15 mouse cellular contexts compared by ENCODE assay signal in the genomic region with DNA sequence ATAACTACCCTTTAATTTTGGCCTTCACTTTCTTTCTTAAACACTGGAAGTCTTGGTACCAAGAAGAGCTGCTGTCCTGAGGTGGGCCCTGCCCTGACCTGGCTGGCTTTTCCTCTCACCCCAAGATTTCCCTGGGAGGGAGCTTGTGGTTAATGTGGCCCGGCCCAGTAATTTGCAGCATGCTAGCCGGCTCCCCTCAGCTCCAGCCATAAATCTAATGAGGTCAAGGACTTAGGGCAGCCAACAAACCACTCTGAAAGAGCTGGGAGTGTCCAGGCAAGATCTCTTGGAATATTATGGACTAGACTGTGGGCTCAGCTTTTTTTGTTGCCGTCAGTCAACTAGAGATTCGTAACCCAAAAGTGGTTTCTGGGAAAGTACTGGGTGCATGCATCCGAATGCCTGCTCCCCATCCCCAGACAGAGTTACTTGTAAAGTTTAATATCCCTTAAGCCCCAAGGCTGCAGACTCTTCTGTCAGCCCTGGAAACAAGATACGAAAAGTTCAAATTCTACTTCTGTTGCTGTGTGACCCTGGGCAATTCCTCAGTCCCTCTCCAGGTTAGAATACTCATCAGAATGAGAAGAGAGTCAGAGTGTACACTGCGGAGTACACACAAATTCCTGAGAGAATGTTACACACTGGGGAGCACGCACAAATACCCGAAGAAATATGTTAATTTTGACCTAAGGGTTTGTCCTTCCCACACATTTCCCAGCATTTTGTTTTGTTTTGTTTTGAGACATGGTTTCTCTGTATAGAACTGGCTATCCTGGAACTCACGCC.
A peak's percentile ranks its signal among the peaks of the same experiment; 100 is the strongest.
DNase-seq lines count a peak whose midpoint lies in the region; ATAC-seq lines count a peak whose summit lies in the region.
"Had no signal": no experiment of that assay in that cellular context is flagged by ENCODE, and none has a peak within 500 bp of the region (broad histone marks: within the 10 kb centered on the region; RNA-seq: fewer than 3 reads in every experiment).

No protein-coding gene starts in this region.

- intact Hi-C loops in gastrocnemius, postnatal 14 days (cut with DNase I; ENCODE audit: low total_unique reads): no loop called here

- peaks cover 25% of the 10 kb centered on the region for H3K4me1 ChIP-seq in limb, embryonic 12.5 days (replicated peaks)
- peaks cover 7% of the 10 kb centered on the region; the same call in 1 of the 2 replicates for H3K4me1 ChIP-seq in intestine, embryonic 16.5 days (ENCODE audit: control insufficient read depth, insufficient read depth, low read length)
- H3K4me1 ChIP-seq in hindbrain, embryonic 14.5 days (replicated peaks; ENCODE audit: control insufficient read depth, insufficient read depth, low read length): no peaks in the 10 kb centered on the region

- H3K9me3 ChIP-seq in limb, embryonic 12.5 days: no peaks in the 10 kb centered on the region
- H3K9me3 ChIP-seq in intestine, embryonic 16.5 days (ENCODE audit: control insufficient read depth, low read length): no peaks in the 10 kb centered on the region
- no peaks in the 10 kb centered on the region for H3K9me3 ChIP-seq in hindbrain, embryonic 14.5 days (ENCODE audit: control insufficient read depth, low read length)
- H3K9me3 ChIP-seq: embryonic facial prominence, embryonic 15.5 days; heart, embryonic 13.5 days; liver, embryonic 12.5 days had no signal

- H3K27me3 ChIP-seq in limb, embryonic 12.5 days: no peaks in the 10 kb centered on the region
- no peaks in the 10 kb centered on the region for H3K27me3 ChIP-seq in intestine, embryonic 16.5 days (replicated peaks; ENCODE audit: control insufficient read depth, insufficient read depth, low read length)
- no peaks in the 10 kb centered on the region for H3K27me3 ChIP-seq in hindbrain, embryonic 14.5 days (ENCODE audit: control insufficient read depth, insufficient read depth, low read length)
- H3K27me3 ChIP-seq: embryonic facial prominence, embryonic 15.5 days; heart, embryonic 13.5 days; liver, embryonic 12.5 days had no signal

- H3K9ac ChIP-seq in limb, embryonic 12.5 days (replicated peaks): no peak overlapping the region
- no peak overlapping the region for H3K9ac ChIP-seq in intestine, embryonic 16.5 days (ENCODE audit: low read depth, low read length)
- H3K9ac ChIP-seq in hindbrain, embryonic 14.5 days: no peak overlapping the region
- H3K9ac ChIP-seq: embryonic facial prominence, embryonic 15.5 days; heart, embryonic 13.5 days; liver, embryonic 12.5 days had no signal

- no peak for ATAC-seq in limb, embryonic 12.5 days (ENCODE audit: insufficient number of reproducible peaks, insufficient read depth, low FRiP score, low TSS enrichment, low read depth)
- ATAC-seq in intestine, embryonic 16.5 days: no peak
- ATAC-seq in hindbrain, embryonic 14.5 days (ENCODE audit: low FRiP score): no peak
- ATAC-seq: hindbrain, embryonic 16.5 days; liver, embryonic 12.5 days had no signal

- H3K4me2 ChIP-seq in limb, embryonic 12.5 days: no peak overlapping the region
- no peak overlapping the region for H3K4me2 ChIP-seq in intestine, embryonic 16.5 days (ENCODE audit: low read depth, low read length)
- H3K4me2 ChIP-seq in hindbrain, embryonic 14.5 days (replicated peaks): no peak overlapping the region
- H3K4me2 ChIP-seq: embryonic facial prominence, embryonic 15.5 days; heart, embryonic 13.5 days; liver, embryonic 12.5 days had no signal

- DNase-seq in gastrocnemius, postnatal 14 days: peak; percentile 24
- no peak for DNase-seq in gastrocnemius, postnatal 10 days
- peak; percentile 56 for DNase-seq in adrenal gland, adult 8-10 months
- peak; percentile 24 for DNase-seq in kidney, adult 9 months
- DNase-seq in hindbrain, embryonic 14.5 days (ENCODE audit: low spot score): no peak
- DNase-seq in B cell, adult 2 months: no peak
- DNase-seq: cerebellum, adult 9-10 months; lung, postnatal 14 days; midbrain, embryonic 14.5 days had no signal

- H3K4me3 ChIP-seq in limb, embryonic 12.5 days (replicated peaks): no peak overlapping the region
- H3K4me3 ChIP-seq in intestine, embryonic 16.5 days (ENCODE audit: low read length): no peak overlapping the region
- no peak overlapping the region for H3K4me3 ChIP-seq in hindbrain, embryonic 14.5 days (replicated peaks; ENCODE audit: low read length)
- H3K4me3 ChIP-seq: embryonic facial prominence, embryonic 15.5 days; heart, embryonic 13.5 days; liver, embryonic 12.5 days had no signal

- H3K27ac ChIP-seq in limb, embryonic 12.5 days: peak overlapping the region; percentile 47; the same call in 1 of the 2 replicates
- no peak overlapping the region for H3K27ac ChIP-seq in intestine, embryonic 16.5 days (ENCODE audit: low read length)
- H3K27ac ChIP-seq in hindbrain, embryonic 14.5 days: no peak overlapping the region
- H3K27ac ChIP-seq: embryonic facial prominence, embryonic 15.5 days; heart, embryonic 13.5 days; liver, embryonic 12.5 days had no signal

- WGBS in limb, embryonic 12.5 days: 47% methylated on average over 10 of the region's 10 CpGs
- WGBS in intestine, embryonic 16.5 days: 64% methylated on average over 10 of the region's 10 CpGs
- 82% methylated on average over 10 of the region's 10 CpGs for WGBS in hindbrain, embryonic 14.5 days

- no peaks in the 10 kb centered on the region for H3K36me3 ChIP-seq in limb, embryonic 12.5 days
- no peaks in the 10 kb centered on the region for H3K36me3 ChIP-seq in intestine, embryonic 16.5 days (ENCODE audit: control insufficient read depth, insufficient read depth, low read length)
- no peaks in the 10 kb centered on the region for H3K36me3 ChIP-seq in hindbrain, embryonic 14.5 days (replicated peaks; ENCODE audit: control insufficient read depth, insufficient read depth)
- H3K36me3 ChIP-seq: embryonic facial prominence, embryonic 15.5 days; heart, embryonic 13.5 days; liver, embryonic 12.5 days had no signal

Comparison
In these comparisons a context has a peak if more than half of its experiments do, and no peak if none do; other contexts are left out.
1. DNase-seq: peak in gastrocnemius, postnatal 14 days (single experiment), adrenal gland, adult 8-10 months (single experiment) and kidney, adult 9 months (single experiment); none in gastrocnemius, postnatal 10 days (single experiment), hindbrain, embryonic 14.5 days (single experiment) and B cell, adult 2 months (0 of 2).